Mouse (Mus musculus) cerebellum, adult 8-10 months (tissue): ENCODE measurements around the gene Ass1.
A peak's percentile ranks its signal among the peaks of the same experiment; 100 is the strongest.

Experiments
- DNase-seq: peaks from one replicate; pipeline ENCODE4 v3.0.0; 2022

Ass1 gene

GRCm38 (mm10) chr2:31490556-31490955 lies 20.5 kb downstream of the Ass1 start:
- no peak for DNase-seq

- DNase-seq, result no peak
Measured at GRCm38 (mm10) chr2:31492308-31492707, 22.3 kb downstream of the Ass1 start.

- DNase-seq, result no peak
Measured at GRCm38 (mm10) chr2:31493243-31493642, 23.2 kb downstream of the Ass1 start.

GRCm38 (mm10) chr2:31494315-31494714 lies 24.3 kb downstream of the Ass1 start:
- DNase-seq, result no peak

GRCm38 (mm10) chr2:31495046-31495476 lies 25.1 kb downstream of the Ass1 start:
- DNase-seq, result no peak

- no peak for DNase-seq
Measured at GRCm38 (mm10) chr2:31496141-31496540, 26.1 kb downstream of the Ass1 start.

GRCm38 (mm10) chr2:31497113-31497512 lies 27.1 kb downstream of the Ass1 start:
- DNase-seq, result no peak

- no peak for DNase-seq
Measured at GRCm38 (mm10) chr2:31497635-31498034, 27.6 kb downstream of the Ass1 start.

- no peak for DNase-seq
Measured at GRCm38 (mm10) chr2:31499327-31500291, 29.6 kb downstream of the Ass1 start.

- DNase-seq, result no peak
Measured at GRCm38 (mm10) chr2:31500292-31501204, 30.5 kb downstream of the Ass1 start.

- DNase-seq, result peak; percentile 24
Measured at GRCm38 (mm10) chr2:31501448-31502130, 31.6 kb downstream of the Ass1 start.

GRCm38 (mm10) chr2:31502616-31503522 lies 32.9 kb downstream of the Ass1 start:
- DNase-seq, result no peak

GRCm38 (mm10) chr2:31505472-31505871 lies 35.5 kb downstream of the Ass1 start:
- DNase-seq, result no peak

GRCm38 (mm10) chr2:31508851-31509250 lies 38.8 kb downstream of the Ass1 start:
- no peak for DNase-seq

GRCm38 (mm10) chr2:31511316-31511715 lies 41.3 kb downstream of the Ass1 start:
- DNase-seq, result peak; percentile 24

GRCm38 (mm10) chr2:31516557-31516956 lies 46.5 kb downstream of the Ass1 start:
- DNase-seq, result no peak

- no peak for DNase-seq
Measured at GRCm38 (mm10) chr2:31521800-31522335, 51.9 kb downstream of the Ass1 start.

- no peak for DNase-seq
Measured at GRCm38 (mm10) chr2:31524641-31525040, 54.6 kb downstream of the Ass1 start.

- no peak for DNase-seq
Measured at GRCm38 (mm10) chr2:31525778-31526177, 55.8 kb downstream of the Ass1 start.

GRCm38 (mm10) chr2:31530201-31530600 lies 60.2 kb downstream of the Ass1 start:
- no peak for DNase-seq

- DNase-seq, result no peak
Measured at GRCm38 (mm10) chr2:31537054-31537453, 67.0 kb downstream of the Ass1 start.
